Mouse (Mus musculus) heart, embryonic 13.5 days (tissue): ENCODE measurements at regions not wholly inside any gene's neighbourhood (a gene's known extent, or its start where the extent isn't known, plus 50 kb on each side); places are given as distances from the start of the nearest gene placed in this dataset.

ENCODE experiments used
- ATAC-seq: fragments of 200-750 bp; cut with Nextera tagmentation; 2 replicates; pipeline ENCODE4 v1.8.0; 2017; ENCODE audit warnings: moderate TSS enrichment; ENCODE audit not compliant: insufficient number of reproducible peaks, low FRiP score, low TSS enrichment; ENCODE audit errors: extremely low read depth
- H3K27ac ChIP-seq: fragments of 300-500 bp; sonication (generic); replicated peaks from 2 replicates; pipeline ENCODE4 v1.5.1; 2015; ENCODE audit warnings: moderate library complexity, mild to moderate bottlenecking, inconsistent platforms
- H3K27me3 ChIP-seq: fragments of 300-500 bp; sonication (generic); replicated peaks from 2 replicates; pipeline ENCODE4 v1.6.1; 2015; ENCODE audit warnings: mild to moderate bottlenecking, inconsistent platforms
- H3K36me3 ChIP-seq: fragments of 300-500 bp; sonication (generic); 2 replicates; pipeline ENCODE4 v1.6.1; 2015; ENCODE audit warnings: mild to moderate bottlenecking, inconsistent platforms
- H3K4me1 ChIP-seq: fragments of 300-500 bp; sonication (generic); 2 replicates; pipeline ENCODE4 v1.6.1; 2015; ENCODE audit warnings: inconsistent platforms
- H3K4me2 ChIP-seq: fragments of 300-500 bp; sonication (generic); 2 replicates; pipeline ENCODE4 v1.6.1; 2015; ENCODE audit warnings: inconsistent platforms, mild to moderate bottlenecking, moderate library complexity
- H3K4me3 ChIP-seq: fragments of 300-500 bp; sonication (generic); 2 replicates; pipeline ENCODE4 v1.5.1; 2015; ENCODE audit warnings: moderate library complexity, mild to moderate bottlenecking, inconsistent platforms
- H3K9ac ChIP-seq: fragments of 300-500 bp; sonication (generic); 2 replicates; pipeline ENCODE4 v1.6.1; 2015; ENCODE audit warnings: inconsistent platforms, mild to moderate bottlenecking, moderate library complexity
- H3K9me3 ChIP-seq: fragments of 300-500 bp; sonication (generic); 2 replicates; pipeline ENCODE4 v1.6.1; 2016; ENCODE audit warnings: inconsistent platforms
- WGBS: fragments of 180-500 bp; shearing (Covaris S2); methylation state at CpG from one replicate; pipeline ENCODE4 v1.1.7; 2015; ENCODE audit warnings: mixed read lengths; 5-methylcytosine and 5-hydroxymethylcytosine counted together

DNA sequence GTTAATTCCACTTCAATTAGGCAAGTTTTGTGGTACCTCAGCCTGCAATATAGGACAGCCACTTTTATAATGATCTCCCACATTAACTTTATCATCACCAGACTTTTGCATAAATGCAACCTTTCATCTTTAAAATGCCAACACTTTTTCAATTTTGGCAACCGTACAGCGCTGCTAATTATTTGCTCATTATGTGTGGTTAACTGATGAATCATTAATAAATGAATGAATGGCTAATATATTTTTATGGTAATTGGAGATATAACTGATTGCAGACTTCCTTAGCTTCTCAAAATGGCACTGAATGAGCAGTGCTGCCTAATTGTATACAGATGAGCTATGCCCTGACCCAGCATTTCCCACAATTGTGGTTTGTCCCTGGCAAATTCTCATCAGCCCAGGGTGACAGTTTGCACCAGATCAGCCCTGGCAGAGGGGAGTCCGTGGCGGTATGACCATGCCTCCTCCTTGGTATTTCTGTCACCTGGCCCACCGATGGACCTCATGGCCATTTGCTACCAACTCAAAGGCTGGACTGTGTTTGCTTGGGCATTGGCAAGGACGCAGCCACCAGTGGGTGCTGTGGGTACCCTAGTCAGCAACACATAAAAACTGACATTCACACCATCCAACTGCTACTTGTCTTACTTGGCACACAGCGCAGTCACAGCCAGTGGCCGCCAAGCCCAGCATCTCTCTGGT lies 173.7 kb upstream of the Lmo4 start:
- Histone ChIP-seq H3K9me3 (no peaks in the 10 kb centered on the region), H3K36me3 (no peaks in the 10 kb centered on the region), H3K9ac (no peak overlapping the region), H3K4me2 (no peak overlapping the region), H3K27me3 (peaks cover 3% of the 10 kb centered on the region; the same call in 1 of the 2 replicates), H3K27ac (no peak overlapping the region), H3K4me1 (peaks cover 16% of the 10 kb centered on the region), H3K4me3 (no peak overlapping the region)
- WGBS: 90% methylated on average over 8 of the region's 8 CpGs
- ATAC-seq: no peak

DNA sequence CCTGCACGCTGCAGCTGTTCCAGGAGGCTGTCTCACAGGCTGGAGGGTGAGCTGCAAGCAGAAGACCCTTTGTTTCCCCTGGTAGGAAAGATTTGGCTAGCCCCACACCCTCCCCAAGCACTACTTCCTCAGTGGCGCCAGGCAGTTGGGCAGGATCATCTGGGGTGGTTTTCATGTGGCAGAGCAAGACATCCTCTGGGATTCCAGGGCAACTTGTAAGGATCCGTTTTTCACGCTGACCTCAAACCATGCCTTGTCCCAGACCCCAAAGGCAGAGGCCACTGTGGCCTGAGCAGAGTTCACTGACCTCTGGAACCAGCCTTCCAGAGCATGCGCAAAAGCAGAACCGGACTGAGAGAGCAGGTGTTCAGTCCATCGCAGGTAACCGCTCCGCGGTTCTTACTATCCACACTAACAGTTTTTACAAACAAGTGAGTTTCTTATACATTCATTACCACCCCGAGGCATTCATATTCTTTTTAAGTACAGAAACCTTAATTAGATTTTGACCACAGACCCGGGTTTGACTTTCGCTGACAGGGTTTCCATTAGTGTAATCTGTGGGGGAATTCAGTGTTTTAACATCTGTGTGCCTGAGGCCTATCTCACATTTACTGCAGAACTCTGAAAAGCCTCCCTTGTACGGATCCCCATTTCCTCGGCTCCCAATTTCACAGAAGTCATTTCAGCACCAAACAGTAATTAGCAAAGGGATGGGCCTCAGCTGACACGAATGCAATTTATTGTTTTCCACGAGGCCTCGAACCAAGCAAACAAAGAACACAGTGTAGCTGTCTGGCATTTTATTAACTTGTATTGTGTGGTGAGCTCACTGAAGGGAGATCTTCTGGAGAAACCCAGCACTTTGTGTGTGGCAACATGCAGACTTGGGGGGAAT lies 172.9 kb upstream of the Lmo4 start:
- no peak overlapping the region for H3K9ac ChIP-seq
- no peak overlapping the region for H3K4me2 ChIP-seq
- WGBS: 72% methylated on average over 18 of the region's 18 CpGs
- H3K4me3 ChIP-seq: no peak overlapping the region
- no peak for ATAC-seq
- no peak overlapping the region for H3K27ac ChIP-seq
- H3K27me3 ChIP-seq: no peaks in the 10 kb centered on the region
- no peaks in the 10 kb centered on the region for H3K36me3 ChIP-seq
- no peaks in the 10 kb centered on the region for H3K9me3 ChIP-seq
- H3K4me1 ChIP-seq: peaks cover 16% of the 10 kb centered on the region

DNA sequence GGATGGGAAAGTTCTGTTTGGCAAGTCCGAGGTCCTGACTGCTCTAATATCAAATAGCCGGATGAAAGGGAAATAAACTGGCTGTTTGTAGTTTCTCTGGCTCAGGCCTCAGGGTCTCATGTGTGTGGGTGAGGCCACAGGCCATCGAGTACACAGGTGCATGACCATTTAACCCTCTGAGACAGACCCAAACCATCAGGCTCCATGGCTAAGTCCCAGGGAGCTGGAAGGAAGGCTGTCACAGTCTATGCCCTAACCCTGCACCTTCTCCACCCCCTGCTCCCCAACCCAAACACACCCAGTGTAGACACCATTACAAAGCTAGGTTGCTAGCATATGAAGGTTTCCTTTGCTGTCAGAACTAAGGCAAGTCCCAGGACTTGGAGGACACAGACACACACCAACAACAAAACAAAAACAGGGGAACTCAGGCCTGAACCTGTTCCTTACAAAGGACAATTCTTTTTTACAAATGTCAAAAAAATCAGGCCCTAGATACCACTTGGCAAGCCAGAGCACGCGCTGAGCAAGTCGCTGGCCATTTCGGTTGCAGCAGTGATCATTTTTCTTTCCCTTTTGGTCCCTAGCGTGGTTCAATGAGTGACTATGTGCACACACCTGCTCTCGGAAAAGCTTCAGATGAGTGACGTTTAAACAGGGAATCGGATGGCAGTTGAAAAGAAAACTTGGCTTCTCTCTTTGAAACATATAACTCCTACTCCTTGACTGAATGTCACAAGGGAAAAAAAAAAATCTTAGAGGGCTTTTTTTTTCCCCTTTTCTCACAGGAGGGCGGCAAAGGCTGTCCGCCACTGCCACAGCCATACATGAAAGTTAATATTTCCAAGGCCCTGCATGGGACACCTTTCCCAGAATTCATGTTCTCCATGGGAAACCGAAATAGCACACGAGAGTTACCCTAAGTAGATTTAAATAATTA lies 171.7 kb upstream of the Lmo4 start:
- no peak overlapping the region for H3K4me3 ChIP-seq
- H3K36me3 ChIP-seq: no peaks in the 10 kb centered on the region
- no peaks in the 10 kb centered on the region for H3K27me3 ChIP-seq
- WGBS: 73% methylated on average over 15 of the region's 15 CpGs
- H3K4me2 ChIP-seq: no peak overlapping the region
- no peak for ATAC-seq
- no peaks in the 10 kb centered on the region for H3K9me3 ChIP-seq
- no peak overlapping the region for H3K9ac ChIP-seq
- no peak overlapping the region for H3K27ac ChIP-seq
- H3K4me1 ChIP-seq: peaks cover 16% of the 10 kb centered on the region

DNA sequence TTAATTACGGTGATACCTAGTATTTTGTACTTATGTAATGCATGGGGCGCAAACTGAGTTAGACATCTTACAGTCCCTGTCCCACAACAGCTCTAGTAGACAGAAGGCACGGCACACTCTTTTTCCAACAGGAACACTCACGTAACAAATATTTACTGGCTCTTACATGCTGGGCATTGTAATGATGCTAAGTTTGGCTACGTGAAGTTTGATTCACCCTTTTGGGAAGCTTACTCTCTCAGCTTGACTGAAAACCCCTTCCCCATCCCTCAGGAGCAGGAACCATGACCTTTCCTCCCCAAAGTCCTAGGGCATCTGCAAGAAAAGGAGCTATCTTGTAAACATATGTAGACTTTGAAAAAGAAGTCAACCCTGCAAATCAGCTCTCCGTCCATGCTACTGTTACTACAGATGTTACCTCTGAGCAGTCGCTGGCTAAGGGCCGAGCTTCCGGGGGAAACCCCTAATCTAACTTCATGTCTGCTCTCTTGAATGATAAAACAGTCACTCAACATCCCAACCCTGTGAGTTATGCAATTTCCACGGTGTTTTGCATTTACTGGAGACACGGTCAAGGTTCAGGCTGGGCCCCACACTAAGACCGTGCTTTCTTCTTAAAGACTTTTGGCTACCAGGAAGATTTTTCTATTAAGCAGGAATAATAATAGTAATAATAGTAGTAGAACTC lies 170.8 kb upstream of the Lmo4 start:
- H3K4me1 ChIP-seq: peaks cover 16% of the 10 kb centered on the region
- H3K4me3 ChIP-seq: no peak overlapping the region
- H3K9ac ChIP-seq: no peak overlapping the region
- no peaks in the 10 kb centered on the region for H3K9me3 ChIP-seq
- 54% methylated on average over 12 of the region's 12 CpGs for WGBS
- H3K36me3 ChIP-seq: no peaks in the 10 kb centered on the region
- ATAC-seq: no peak
- no peak overlapping the region for H3K4me2 ChIP-seq
- no peak overlapping the region for H3K27ac ChIP-seq
- no peaks in the 10 kb centered on the region for H3K27me3 ChIP-seq

DNA sequence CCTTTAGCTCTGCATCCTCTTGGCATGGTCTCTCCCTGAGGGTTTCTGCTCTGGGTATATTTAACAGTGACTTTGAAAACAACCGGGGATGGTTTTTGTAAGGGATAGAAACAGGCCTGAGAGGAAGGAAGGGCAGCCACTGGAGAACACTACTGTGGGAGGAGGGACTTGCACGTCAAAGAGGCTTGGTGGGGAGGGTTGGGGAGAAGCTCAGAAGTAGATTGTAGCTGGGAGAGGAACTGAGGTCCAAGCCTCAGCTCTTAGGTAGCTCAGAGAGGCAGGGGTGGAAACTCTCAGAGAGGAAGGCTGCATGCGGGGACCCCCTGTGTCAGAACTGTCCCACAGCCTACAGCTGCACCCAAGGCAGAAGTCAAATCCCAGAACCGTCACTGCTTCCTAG lies 163.3 kb upstream of the Lmo4 start:
- 68% methylated on average over 4 of the region's 4 CpGs for WGBS

DNA sequence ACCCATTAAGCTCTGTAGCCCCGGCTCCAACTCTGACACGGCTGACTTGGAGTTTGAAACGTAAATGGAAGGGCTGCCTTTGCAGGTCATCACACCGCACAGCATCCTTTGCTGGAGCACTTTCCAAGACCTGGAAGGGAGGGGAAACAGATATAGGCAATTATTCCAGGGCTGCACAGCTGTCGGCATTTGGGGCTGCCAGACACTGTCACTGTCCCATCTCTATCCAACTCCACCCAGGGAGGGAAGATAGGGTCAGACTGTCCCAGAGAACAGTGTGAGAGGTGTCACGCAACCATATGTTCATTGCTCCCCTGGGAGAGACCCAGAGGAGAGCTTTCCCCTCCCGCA lies 162.7 kb upstream of the Lmo4 start:
- Histone ChIP-seq H3K9me3 (no peaks in the 10 kb centered on the region), H3K4me2 (peak overlapping the region; percentile 64), H3K9ac (peak overlapping the region; percentile 51; the same call in 1 of the 2 replicates), H3K4me3 (peak overlapping the region; percentile 39), H3K27ac (no peak overlapping the region), H3K27me3 (no peaks in the 10 kb centered on the region), H3K36me3 (no peaks in the 10 kb centered on the region), H3K4me1 (0 out of 2 replicates have a peak, but pooled peaks cover 7% of the 10 kb centered on the region)
- WGBS: 33% methylated on average over 7 of the region's 7 CpGs
- ATAC-seq: no peak

More for the DNA sequence above, 163.3 kb upstream of the Lmo4 start:
- no peak overlapping the region for H3K4me3 ChIP-seq
- H3K27ac ChIP-seq: no peak overlapping the region
- H3K36me3 ChIP-seq: no peaks in the 10 kb centered on the region
- no peak for ATAC-seq
- H3K4me2 ChIP-seq: no peak overlapping the region
- no peaks in the 10 kb centered on the region for H3K9me3 ChIP-seq
- H3K9ac ChIP-seq: no peak overlapping the region
- no peaks in the 10 kb centered on the region for H3K27me3 ChIP-seq
- H3K4me1 ChIP-seq: 0 out of 2 replicates have a peak, but pooled peaks cover 7% of the 10 kb centered on the region

DNA sequence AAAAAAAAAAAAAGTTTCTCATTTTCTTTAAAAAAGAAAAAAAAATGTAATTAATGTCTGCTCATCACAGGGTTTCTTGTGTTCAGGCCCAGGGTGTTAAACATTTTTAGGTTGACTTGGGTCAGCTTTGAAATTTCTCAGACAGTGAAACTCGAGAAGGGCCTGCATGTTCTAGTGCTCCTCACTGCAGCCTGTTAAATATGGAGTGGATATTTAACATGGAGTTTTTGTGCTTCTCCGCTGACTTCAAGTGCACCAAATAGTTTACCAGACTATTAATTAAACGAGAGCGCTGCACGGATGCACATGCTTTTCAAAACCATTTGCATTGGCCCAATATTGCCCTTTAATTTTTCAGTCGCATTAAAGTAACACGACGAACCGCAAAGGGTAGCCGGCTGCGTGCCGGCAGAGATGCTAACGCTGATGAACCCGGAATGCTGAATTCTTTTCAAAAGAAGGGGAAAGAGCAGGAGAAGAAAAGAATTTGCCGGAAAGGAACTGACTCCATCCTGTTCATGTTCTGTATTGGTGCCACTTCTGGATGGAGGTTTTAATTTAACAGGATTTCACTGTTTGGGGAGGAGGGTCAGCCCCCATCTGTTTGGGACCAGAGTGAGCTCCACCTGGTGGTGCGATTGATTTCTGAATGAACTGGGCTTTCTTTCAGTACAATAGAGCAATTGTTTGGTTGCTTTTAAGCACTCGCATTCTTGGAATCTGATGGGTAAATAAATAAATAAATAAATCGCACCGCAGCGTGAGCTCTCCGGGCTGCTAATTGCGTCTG lies 162.2 kb upstream of the Lmo4 start:
- no peaks in the 10 kb centered on the region for H3K27me3 ChIP-seq
- H3K9me3 ChIP-seq: no peaks in the 10 kb centered on the region
- no peak overlapping the region for H3K27ac ChIP-seq
- no peak for ATAC-seq
- peak overlapping the region; percentile 51; the same call in 1 of the 2 replicates for H3K9ac ChIP-seq
- WGBS: 45% methylated on average over 22 of the region's 22 CpGs
- peak overlapping the region; percentile 39 for H3K4me3 ChIP-seq
- H3K4me2 ChIP-seq: peak overlapping the region; percentile 64
- H3K4me1 ChIP-seq: 0 out of 2 replicates have a peak, but pooled peaks cover 7% of the 10 kb centered on the region
- no peaks in the 10 kb centered on the region for H3K36me3 ChIP-seq

DNA sequence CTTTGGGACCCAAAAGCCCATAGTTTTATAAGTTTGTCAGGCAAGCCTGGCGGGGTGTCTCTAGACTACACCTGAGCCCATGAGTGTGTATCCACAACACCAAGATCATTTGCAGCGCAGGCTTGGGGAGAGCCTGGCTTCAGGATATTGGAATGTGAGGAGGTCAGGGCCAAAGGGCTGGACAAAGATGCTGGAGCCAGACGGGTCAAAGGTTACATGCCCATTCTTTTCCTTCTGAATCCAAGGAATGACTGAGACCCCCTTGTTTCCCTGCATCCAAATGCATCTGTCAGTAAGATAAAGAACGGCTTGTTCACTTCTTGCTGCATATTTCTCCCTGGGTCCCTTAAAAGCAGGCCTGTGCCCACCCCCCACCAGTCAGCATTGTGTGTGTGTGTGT lies 160.9 kb upstream of the Lmo4 start:
- Histone ChIP-seq H3K27me3 (no peaks in the 10 kb centered on the region), H3K36me3 (no peaks in the 10 kb centered on the region), H3K9ac (no peak overlapping the region), H3K4me2 (no peak overlapping the region), H3K9me3 (no peaks in the 10 kb centered on the region), H3K4me1 (0 out of 2 replicates have a peak, but pooled peaks cover 7% of the 10 kb centered on the region), H3K27ac (no peak overlapping the region), H3K4me3 (no peak overlapping the region)
- no peak for ATAC-seq
- 73% methylated on average over 4 of the region's 4 CpGs for WGBS

DNA sequence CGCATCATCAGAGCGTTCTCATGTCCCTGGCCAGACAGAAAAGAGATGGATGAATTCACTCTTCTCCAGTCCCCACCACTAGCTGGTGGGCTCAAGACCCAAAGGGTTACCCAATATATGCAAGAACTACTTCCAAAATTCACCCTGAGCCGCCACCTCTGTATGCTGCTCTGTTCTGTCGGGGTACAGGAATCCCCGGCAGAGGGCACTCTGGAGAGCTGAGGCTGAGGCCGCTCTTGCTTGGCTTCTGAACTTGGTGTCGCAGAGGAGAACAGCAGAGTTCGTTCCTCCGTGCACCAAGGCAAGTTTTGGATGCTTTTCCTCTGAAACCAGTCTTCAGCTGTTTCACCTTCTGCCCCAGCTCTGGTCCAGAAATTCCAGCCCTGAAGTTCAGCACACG lies 157.5 kb upstream of the Lmo4 start:
- WGBS: 58% methylated on average over 10 of the region's 10 CpGs
- Histone ChIP-seq H3K27me3 (no peaks in the 10 kb centered on the region), H3K4me1 (0 out of 2 replicates have a peak, but pooled peaks cover 3% of the 10 kb centered on the region), H3K9me3 (no peaks in the 10 kb centered on the region), H3K36me3 (no peaks in the 10 kb centered on the region), H3K27ac (no peak overlapping the region), H3K4me2 (no peak overlapping the region), H3K4me3 (no peak overlapping the region), H3K9ac (no peak overlapping the region)
- ATAC-seq: no peak
